Mouse (Mus musculus) heart, embryonic 16.5 days (tissue): Measurements from ENCODE around the gene Elovl6. TPM values are rescaled to one million over a fixed set of nuclear protein-coding genes. Genes with fewer than 3 reads are reported as not detected.

ENCODE experiments used
- ATAC-seq: fragments of 200-750 bp; cut with Nextera tagmentation; replicated peaks from 2 replicates; pipeline ENCODE4 v1.8.0; 2017; ENCODE audit warnings: moderate number of reproducible peaks; ENCODE audit not compliant: insufficient read depth, low FRiP score; ENCODE audit errors: extremely low read depth
- H3K27ac ChIP-seq: fragments of 300-500 bp; sonication (generic); 2 replicates; pipeline ENCODE4 v1.5.1; 2014; ENCODE audit warnings: mild to moderate bottlenecking, low read length, control low read depth, moderate library complexity
- H3K27me3 ChIP-seq: fragments of 300-500 bp; sonication (generic); 2 replicates; pipeline ENCODE4 v1.6.1; 2014; ENCODE audit warnings: low read length, mixed read lengths; ENCODE audit not compliant: control insufficient read depth, insufficient read depth
- H3K36me3 ChIP-seq: fragments of 300-500 bp; sonication (generic); 2 replicates; pipeline ENCODE4 v1.6.1; 2014; ENCODE audit not compliant: control insufficient read depth, insufficient read depth
- H3K4me1 ChIP-seq: fragments of 300-500 bp; sonication (generic); 2 replicates; pipeline ENCODE4 v1.6.1; 2014; ENCODE audit warnings: low read length, mixed read lengths; ENCODE audit not compliant: control insufficient read depth, insufficient read depth
- H3K4me2 ChIP-seq: fragments of 300-500 bp; sonication (generic); 2 replicates; pipeline ENCODE4 v1.6.1; 2014; ENCODE audit warnings: low read depth, mild to moderate bottlenecking, control low read depth, low read length
- H3K4me3 ChIP-seq: fragments of 300-500 bp; sonication (generic); 2 replicates; pipeline ENCODE4 v1.5.1; 2014; ENCODE audit warnings: mild to moderate bottlenecking, control low read depth, low read length
- H3K9ac ChIP-seq: fragments of 300-500 bp; sonication (generic); 2 replicates; pipeline ENCODE4 v1.6.1; 2014; ENCODE audit warnings: low read length, control low read depth
- H3K9me3 ChIP-seq: fragments of 300-500 bp; sonication (generic); replicated peaks from 2 replicates; pipeline ENCODE4 v1.6.1; 2016; ENCODE audit warnings: low read length; ENCODE audit not compliant: control insufficient read depth
- WGBS: fragments of 180-500 bp; shearing (Covaris S2); extraction: QIAGEN DNeasy Blood & Tissue Kit; methylation state at CpG from one replicate; pipeline ENCODE4 v1.1.7; 2014; 5-methylcytosine and 5-hydroxymethylcytosine counted together
- polyA plus RNA-seq: library from polyadenylated mRNA; unstranded; fragments of >200 nt; fragmentation: Nextera tagmentation; extraction: Ambion mirVana; gene quantifications from 2 replicates; pipeline ENCODE4 v1.2.1, GENCODE M21; 2015

Gene Elovl6
- polyA plus RNA-seq, 1 experiment from 2014 or later = 10.2 TPM

GRCm38 (mm10) chr3:129613756-129614155 is 81.6 kb downstream of the Elovl6 start:
- Histone ChIP-seq H3K27me3 (no peaks in the 10 kb centered on the region), H3K4me3 (no peak overlapping the region), H3K36me3 (no peaks in the 10 kb centered on the region), H3K9me3 (no peaks in the 10 kb centered on the region), H3K9ac (no peak overlapping the region), H3K27ac (no peak overlapping the region), H3K4me2 (no peak overlapping the region), H3K4me1 (peaks cover 11% of the 10 kb centered on the region; the same call in 1 of the 2 replicates)
- ATAC-seq = no peak
- WGBS = 83% methylated on average over 7 of the region's 7 CpGs

GRCm38 (mm10) chr3:129614216-129614615 is 82.1 kb downstream of the Elovl6 start:
- Histone ChIP-seq H3K4me3 (no peak overlapping the region), H3K9me3 (no peaks in the 10 kb centered on the region), H3K4me1 (peaks cover 11% of the 10 kb centered on the region; the same call in 1 of the 2 replicates), H3K36me3 (no peaks in the 10 kb centered on the region), H3K27ac (no peak overlapping the region), H3K4me2 (no peak overlapping the region), H3K27me3 (no peaks in the 10 kb centered on the region), H3K9ac (no peak overlapping the region)
- 69% methylated on average over 2 of the region's 2 CpGs for WGBS
- ATAC-seq = no peak

- Histone ChIP-seq H3K4me2 (no peak overlapping the region), H3K27ac (no peak overlapping the region), H3K9me3 (no peaks in the 10 kb centered on the region), H3K4me1 (peaks cover 26% of the 10 kb centered on the region), H3K9ac (no peak overlapping the region), H3K27me3 (no peaks in the 10 kb centered on the region), H3K4me3 (no peak overlapping the region), H3K36me3 (no peaks in the 10 kb centered on the region)
- no peak for ATAC-seq
- WGBS = 71% methylated on average over 11 of the region's 11 CpGs
Observed at GRCm38 (mm10) chr3:129617450-129617849, 85.3 kb downstream of the Elovl6 start.

GRCm38 (mm10) chr3:129619194-129619775 is 87.1 kb downstream of the Elovl6 start:
- 81% methylated on average over 16 of the region's 16 CpGs for WGBS
- H3K4me2 ChIP-seq = no peak overlapping the region
- ATAC-seq = no peak
- no peak overlapping the region for H3K4me3 ChIP-seq
- H3K9me3 ChIP-seq = no peaks in the 10 kb centered on the region
- no peaks in the 10 kb centered on the region for H3K36me3 ChIP-seq
- H3K27ac ChIP-seq = no peak overlapping the region
- H3K4me1 ChIP-seq = peaks cover 17% of the 10 kb centered on the region
- H3K27me3 ChIP-seq = no peaks in the 10 kb centered on the region
- no peak overlapping the region for H3K9ac ChIP-seq

- Histone ChIP-seq H3K36me3 (no peaks in the 10 kb centered on the region), H3K4me3 (no peak overlapping the region), H3K27me3 (no peaks in the 10 kb centered on the region), H3K27ac (peak overlapping the region; percentile 80), H3K4me1 (peaks cover 17% of the 10 kb centered on the region), H3K4me2 (peak overlapping the region; percentile 49), H3K9me3 (no peaks in the 10 kb centered on the region), H3K9ac (no peak overlapping the region)
- peak; percentile 83 for ATAC-seq
- 36% methylated on average over 3 of the region's 3 CpGs for WGBS
Observed at GRCm38 (mm10) chr3:129620802-129621201, 88.6 kb downstream of the Elovl6 start.

- Histone ChIP-seq H3K27ac (peak overlapping the region; percentile 80), H3K9me3 (no peaks in the 10 kb centered on the region), H3K4me1 (peaks cover 17% of the 10 kb centered on the region), H3K36me3 (no peaks in the 10 kb centered on the region), H3K4me2 (peak overlapping the region; percentile 49), H3K4me3 (no peak overlapping the region), H3K27me3 (no peaks in the 10 kb centered on the region), H3K9ac (no peak overlapping the region)
- WGBS = 21% methylated on average over 5 of the region's 5 CpGs
- ATAC-seq = peak; percentile 50; the same call in 1 of the 2 replicates
Observed at GRCm38 (mm10) chr3:129621255-129621654, 89.1 kb downstream of the Elovl6 start.

GRCm38 (mm10) chr3:129622120-129622519 is 90.0 kb downstream of the Elovl6 start:
- H3K4me1 ChIP-seq = peaks cover 17% of the 10 kb centered on the region
- H3K4me2 ChIP-seq = no peak overlapping the region
- no peak overlapping the region for H3K4me3 ChIP-seq
- no peaks in the 10 kb centered on the region for H3K36me3 ChIP-seq
- no peaks in the 10 kb centered on the region for H3K9me3 ChIP-seq
- ATAC-seq = no peak
- H3K9ac ChIP-seq = no peak overlapping the region
- H3K27me3 ChIP-seq = no peaks in the 10 kb centered on the region; the same call in 1 of the 2 replicates
- H3K27ac ChIP-seq = no peak overlapping the region
- WGBS = 78% methylated on average over 9 of the region's 9 CpGs

- Histone ChIP-seq H3K4me2 (no peak overlapping the region), H3K9ac (no peak overlapping the region), H3K36me3 (no peaks in the 10 kb centered on the region), H3K27me3 (no peaks in the 10 kb centered on the region; the same call in 1 of the 2 replicates), H3K4me1 (peaks cover 17% of the 10 kb centered on the region), H3K27ac (no peak overlapping the region), H3K9me3 (no peaks in the 10 kb centered on the region), H3K4me3 (no peak overlapping the region)
- no peak for ATAC-seq
- 93% methylated on average over 5 of the region's 5 CpGs for WGBS
Observed at GRCm38 (mm10) chr3:129622705-129623104, 90.5 kb downstream of the Elovl6 start.

- H3K27ac ChIP-seq = no peak overlapping the region
- H3K9me3 ChIP-seq = no peaks in the 10 kb centered on the region
- no peak overlapping the region for H3K4me2 ChIP-seq
- peaks cover 17% of the 10 kb centered on the region for H3K4me1 ChIP-seq
- no peak for ATAC-seq
- no peak overlapping the region for H3K9ac ChIP-seq
- no peaks in the 10 kb centered on the region; the same call in 1 of the 2 replicates for H3K27me3 ChIP-seq
- 91% methylated on average over 10 of the region's 10 CpGs for whole genome bisulfite sequencing
- H3K36me3 ChIP-seq = no peaks in the 10 kb centered on the region
- no peak overlapping the region for H3K4me3 ChIP-seq
Observed at GRCm38 (mm10) chr3:129624193-129624805, 92.1 kb downstream of the Elovl6 start.
